Mouse (Mus musculus) hindbrain, embryonic 16.5 days (tissue): ENCODE data around the gene Dohh. TPM values are rescaled to one million over a fixed set of nuclear protein-coding genes. Genes with fewer than 3 reads are reported as not detected.

Experiments used
- ATAC-seq: fragments of 200-750 bp; cut with Nextera tagmentation; 2 replicates; pipeline ENCODE4 v1.8.0; 2017; ENCODE audit warnings: moderate TSS enrichment, moderate library complexity
- H3K27ac ChIP-seq: fragments of 300-500 bp; sonication (generic); 2 replicates; pipeline ENCODE4 v1.5.1; 2014; ENCODE audit warnings: low read depth, mild to moderate bottlenecking, control low read depth, low read length, moderate library complexity
- H3K27me3 ChIP-seq: fragments of 300-500 bp; sonication (generic); replicated peaks from 2 replicates; pipeline ENCODE4 v1.6.1; 2014; ENCODE audit warnings: low read length; ENCODE audit not compliant: control insufficient read depth, insufficient read depth
- H3K36me3 ChIP-seq: fragments of 300-500 bp; sonication (generic); 2 replicates; pipeline ENCODE4 v1.6.1; 2014; ENCODE audit warnings: mild to moderate bottlenecking, low read length, moderate library complexity, mixed read lengths; ENCODE audit not compliant: control insufficient read depth, insufficient read depth
- H3K4me1 ChIP-seq: fragments of 300-500 bp; sonication (generic); 2 replicates; pipeline ENCODE4 v1.6.1; 2014; ENCODE audit warnings: low read depth, low read length; ENCODE audit not compliant: control insufficient read depth, insufficient read depth
- H3K4me2 ChIP-seq: fragments of 300-500 bp; sonication (generic); 2 replicates; pipeline ENCODE4 v1.6.1; 2014; ENCODE audit warnings: mild to moderate bottlenecking, low read length, control low read depth, moderate library complexity
- H3K4me3 ChIP-seq: fragments of 300-500 bp; sonication (generic); 2 replicates; pipeline ENCODE4 v1.5.1; 2014; ENCODE audit warnings: mild to moderate bottlenecking, low read length, control low read depth, moderate library complexity
- H3K9ac ChIP-seq: fragments of 300-500 bp; sonication (generic); 2 replicates; pipeline ENCODE4 v1.6.1; 2014; ENCODE audit warnings: low read depth, mild to moderate bottlenecking, control low read depth, low read length, moderate library complexity
- H3K9me3 ChIP-seq: fragments of 300-500 bp; sonication (generic); 2 replicates; pipeline ENCODE4 v1.6.1; 2014; ENCODE audit warnings: mild to moderate bottlenecking, low read length, moderate library complexity; ENCODE audit not compliant: control insufficient read depth
- WGBS: fragments of 180-500 bp; shearing (Covaris S2); extraction: QIAGEN DNeasy Blood & Tissue Kit; methylation state at CpG from one replicate; pipeline ENCODE4 v1.1.7; 2014; 5-methylcytosine and 5-hydroxymethylcytosine counted together
- polyA plus RNA-seq: library from polyadenylated mRNA; unstranded; fragments of >200 nt; fragmentation: Nextera tagmentation; extraction: Ambion mirVana; gene quantifications from 2 replicates; pipeline ENCODE4 v1.2.1, GENCODE M21; 2015

Dohh gene
- polyA plus RNA-seq, 1 experiment from 2014 or later: 108 TPM

- Histone ChIP-seq H3K27me3 (peaks cover 9% of the 10 kb centered on the region), H3K36me3 (0 out of 2 replicates have a peak, but pooled peaks cover 4% of the 10 kb centered on the region), H3K4me3 (no peak overlapping the region), H3K4me1 (peaks cover 41% of the 10 kb centered on the region), H3K27ac (no peak overlapping the region), H3K4me2 (no peak overlapping the region), H3K9me3 (no peaks in the 10 kb centered on the region), H3K9ac (no peak overlapping the region)
- WGBS: 82% methylated on average over 3 of the region's 3 CpGs
- no peak for ATAC-seq
Observed at GRCm38 (mm10) chr10:81422661-81423217, 38.5 kb downstream of the Dohh start.

DNA sequence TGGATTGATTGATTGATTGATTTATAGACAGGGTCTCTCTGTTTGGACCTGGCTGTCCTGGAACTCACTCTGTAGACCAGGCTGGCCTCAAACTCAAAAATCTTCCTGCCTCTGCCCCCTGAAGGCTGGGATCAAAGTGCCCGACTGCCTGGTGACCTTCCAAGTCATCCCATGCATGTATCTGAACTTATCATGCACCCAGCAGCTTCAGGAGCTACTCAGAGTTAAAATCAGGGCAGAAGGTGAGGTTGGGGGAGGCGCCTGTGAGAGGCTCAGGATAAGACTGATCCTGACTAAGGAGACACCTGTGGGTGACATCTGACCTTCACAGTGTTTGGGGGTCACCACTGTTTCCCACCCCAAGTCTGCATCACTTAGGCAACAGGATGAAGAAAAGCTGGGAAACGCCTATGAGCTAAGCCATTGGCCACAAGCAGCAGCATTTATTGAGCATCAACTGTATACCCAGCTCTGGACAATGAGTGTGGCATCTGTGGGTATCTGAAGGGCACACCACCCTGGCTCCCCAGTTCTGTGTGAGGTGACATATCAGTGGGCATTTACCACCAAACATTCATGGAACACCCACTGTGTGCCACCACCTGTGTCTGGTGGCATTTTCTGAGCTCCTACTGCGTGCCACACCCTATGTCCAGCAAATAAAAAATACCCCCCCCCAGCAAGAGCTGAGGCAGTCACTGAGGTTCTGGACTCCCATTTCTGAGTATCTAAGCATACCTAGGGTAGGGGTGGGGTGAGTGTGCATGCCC, 39.4 kb downstream of the Dohh start:
- 74% methylated on average over 4 of the region's 4 CpGs for WGBS
- Histone ChIP-seq H3K9me3 (no peaks in the 10 kb centered on the region; the same call in 1 of the 2 replicates), H3K36me3 (0 out of 2 replicates have a peak, but pooled peaks cover 4% of the 10 kb centered on the region), H3K4me2 (peak overlapping the region; percentile 57), H3K4me3 (no peak overlapping the region), H3K9ac (0 out of 2 replicates have a peak overlapping the region, but pooled peaks have one; percentile 44), H3K4me1 (peaks cover 34% of the 10 kb centered on the region), H3K27ac (peak overlapping the region; percentile 37), H3K27me3 (peaks cover 12% of the 10 kb centered on the region)
- no peak for ATAC-seq

DNA sequence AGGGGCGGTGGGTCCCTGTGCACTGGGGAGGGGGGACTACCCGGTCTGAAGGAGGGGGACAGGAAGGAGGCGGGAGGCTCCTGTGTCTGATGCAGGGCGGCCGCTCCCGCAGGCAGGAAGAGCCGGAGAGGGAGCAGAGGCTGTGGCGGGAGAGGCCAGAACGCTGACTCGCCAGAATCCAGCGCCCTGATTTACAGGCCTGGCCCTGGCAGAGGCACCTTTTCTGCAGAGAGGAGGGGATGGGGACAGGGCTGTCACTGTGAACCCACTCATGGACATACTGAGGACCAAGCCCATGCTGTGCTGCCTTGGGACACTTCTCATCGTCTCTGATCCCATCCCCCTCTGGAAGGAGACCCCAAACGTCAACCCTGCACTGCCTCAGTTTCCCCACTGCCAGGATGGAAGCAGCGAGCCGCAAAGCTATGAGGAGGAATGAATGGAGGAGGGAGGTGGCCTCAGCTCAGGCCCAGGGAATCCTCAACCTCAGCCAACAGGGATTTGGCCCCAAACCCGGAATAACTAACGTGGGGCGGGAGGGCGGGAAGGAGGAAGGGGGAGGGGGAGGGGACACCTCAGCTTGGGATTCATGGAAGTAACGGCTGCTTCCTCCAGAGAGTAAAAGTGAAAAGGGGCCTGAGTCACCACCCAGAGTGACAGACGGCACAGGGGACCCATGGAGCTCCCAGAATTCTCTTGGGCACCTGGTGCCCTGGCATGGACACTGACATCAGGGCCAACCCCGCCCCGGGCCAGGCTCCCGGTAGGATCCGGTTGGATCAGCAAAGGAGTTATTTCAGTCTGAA, 40.2 kb downstream of the Dohh start:
- H3K4me2 ChIP-seq: peak overlapping the region; percentile 57
- 9% methylated on average over 25 of the region's 25 CpGs for WGBS
- H3K9ac ChIP-seq: peak overlapping the region; percentile 44; the same call in 1 of the 2 replicates
- no peaks in the 10 kb centered on the region; the same call in 1 of the 2 replicates for H3K9me3 ChIP-seq
- H3K36me3 ChIP-seq: 0 out of 2 replicates have a peak, but pooled peaks cover 4% of the 10 kb centered on the region
- peak; percentile 9; the same call in 1 of the 2 replicates for ATAC-seq
- peaks cover 12% of the 10 kb centered on the region for H3K27me3 ChIP-seq
- peak overlapping the region; percentile 37 for H3K27ac ChIP-seq
- peaks cover 34% of the 10 kb centered on the region for H3K4me1 ChIP-seq
- no peak overlapping the region; the same call in 1 of the 2 replicates for H3K4me3 ChIP-seq

DNA sequence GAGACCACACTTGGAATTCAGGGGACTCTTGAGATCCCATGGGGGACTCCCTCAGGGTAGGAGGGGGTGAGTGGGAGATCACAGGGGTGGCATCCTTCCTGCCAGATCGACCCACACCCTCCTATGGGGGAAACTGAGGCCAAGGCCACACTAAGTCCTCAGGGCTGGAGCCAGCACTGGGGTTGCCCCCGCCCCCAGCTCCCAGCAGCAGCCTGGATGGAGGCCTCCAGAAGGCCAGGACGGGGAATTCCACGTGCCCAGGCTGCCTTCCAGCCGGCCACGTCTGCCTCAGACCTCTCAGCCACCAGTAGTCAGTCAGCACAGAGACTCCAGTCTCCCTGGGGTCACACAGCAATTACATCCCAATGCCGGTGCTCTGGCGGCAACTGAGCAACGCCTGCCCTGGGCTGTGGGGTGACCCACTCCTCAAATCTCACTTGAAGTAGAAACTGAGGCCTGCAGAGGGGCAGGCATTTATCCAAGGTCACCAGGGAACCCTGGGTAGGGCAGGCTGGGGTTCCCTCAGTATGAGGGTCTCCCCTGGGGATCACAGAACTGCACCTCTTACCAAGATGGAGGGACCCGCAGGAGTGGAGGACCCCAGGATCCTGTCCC, 41.1 kb downstream of the Dohh start:
- Histone ChIP-seq H3K9me3 (no peaks in the 10 kb centered on the region; the same call in 1 of the 2 replicates), H3K4me2 (peak overlapping the region; percentile 57), H3K9ac (peak overlapping the region; percentile 31; the same call in 1 of the 2 replicates), H3K27me3 (peaks cover 12% of the 10 kb centered on the region), H3K27ac (peak overlapping the region; percentile 34; the same call in 1 of the 2 replicates), H3K36me3 (no peaks in the 10 kb centered on the region), H3K4me3 (no peak overlapping the region; the same call in 1 of the 2 replicates), H3K4me1 (peaks cover 37% of the 10 kb centered on the region)
- no peak for ATAC-seq
- WGBS: 29% methylated on average over 9 of the region's 10 CpGs

GRCm38 (mm10) chr10:81426081-81426671, 41.9 kb downstream of the Dohh start:
- H3K4me2 ChIP-seq: peak overlapping the region; percentile 57
- peak overlapping the region; percentile 41 for H3K4me3 ChIP-seq
- 3% methylated on average over 11 of the region's 33 CpGs for WGBS
- peaks cover 40% of the 10 kb centered on the region for H3K4me1 ChIP-seq
- H3K9me3 ChIP-seq: no peaks in the 10 kb centered on the region; the same call in 1 of the 2 replicates
- H3K27me3 ChIP-seq: peaks cover 12% of the 10 kb centered on the region
- H3K27ac ChIP-seq: no peak overlapping the region; the same call in 1 of the 2 replicates
- H3K36me3 ChIP-seq: no peaks in the 10 kb centered on the region
- no peak for ATAC-seq
- peak overlapping the region; percentile 56 for H3K9ac ChIP-seq

DNA sequence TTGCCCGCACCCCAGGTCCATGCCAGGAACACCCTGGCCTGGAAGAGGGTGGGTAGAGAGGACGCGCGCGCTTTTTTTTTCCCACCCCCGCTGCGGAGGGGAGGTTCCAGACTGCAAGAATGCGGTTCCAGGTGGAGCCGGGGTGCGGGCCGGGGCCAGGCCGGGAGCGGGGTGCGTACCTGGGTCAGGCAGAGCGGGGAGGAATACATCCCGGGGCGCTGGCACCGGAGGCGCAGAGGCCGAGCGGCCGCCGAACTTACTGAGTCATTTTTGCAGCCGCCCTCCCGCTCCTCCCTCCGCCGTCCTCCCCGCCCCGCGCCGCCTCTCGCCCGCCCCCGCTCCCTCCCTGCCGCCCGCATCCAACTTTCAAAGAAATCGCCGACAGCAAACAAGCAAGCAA, 42.7 kb downstream of the Dohh start:
- H3K27ac ChIP-seq: no peak overlapping the region
- H3K9me3 ChIP-seq: no peaks in the 10 kb centered on the region; the same call in 1 of the 2 replicates
- no peaks in the 10 kb centered on the region for H3K36me3 ChIP-seq
- H3K9ac ChIP-seq: peak overlapping the region; percentile 56
- peaks cover 43% of the 10 kb centered on the region for H3K4me1 ChIP-seq
- 2% methylated on average over 36 of the region's 38 CpGs for WGBS
- peaks cover 12% of the 10 kb centered on the region for H3K27me3 ChIP-seq
- no peak for ATAC-seq
- peak overlapping the region; percentile 57 for H3K4me2 ChIP-seq
- H3K4me3 ChIP-seq: peak overlapping the region; percentile 41

DNA sequence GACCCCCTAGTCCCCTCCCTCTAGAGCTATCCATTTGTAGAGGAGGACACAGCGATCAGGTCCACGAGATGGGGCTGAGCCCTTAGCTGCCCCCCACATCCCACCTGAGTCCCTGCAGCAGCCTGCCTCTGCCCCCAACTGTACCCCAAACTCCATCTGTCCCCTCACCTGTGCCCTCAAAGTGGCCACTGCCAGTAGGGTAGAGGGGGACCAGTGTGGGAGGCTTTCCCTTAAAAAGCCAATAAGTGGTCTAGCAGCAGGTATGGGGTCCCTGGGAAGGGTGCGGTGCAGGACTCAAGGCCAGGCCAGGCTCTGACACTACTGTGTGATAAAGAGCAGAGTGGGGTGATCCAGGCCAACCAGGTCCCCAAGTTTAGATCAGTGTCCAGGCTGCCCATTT, 43.1 kb downstream of the Dohh start:
- H3K4me2 ChIP-seq: peak overlapping the region; percentile 57
- peaks cover 43% of the 10 kb centered on the region for H3K4me1 ChIP-seq
- no peaks in the 10 kb centered on the region; the same call in 1 of the 2 replicates for H3K9me3 ChIP-seq
- no peaks in the 10 kb centered on the region for H3K36me3 ChIP-seq
- H3K27me3 ChIP-seq: peaks cover 12% of the 10 kb centered on the region
- H3K27ac ChIP-seq: no peak overlapping the region
- ATAC-seq: no peak
- 27% methylated on average over 3 of the region's 3 CpGs for WGBS
- H3K4me3 ChIP-seq: peak overlapping the region; percentile 41
- H3K9ac ChIP-seq: peak overlapping the region; percentile 56

GRCm38 (mm10) chr10:81427804-81428506, 43.7 kb downstream of the Dohh start:
- no peak overlapping the region for H3K4me2 ChIP-seq
- H3K9me3 ChIP-seq: no peaks in the 10 kb centered on the region; the same call in 1 of the 2 replicates
- peaks cover 12% of the 10 kb centered on the region for H3K27me3 ChIP-seq
- peaks cover 47% of the 10 kb centered on the region for H3K4me1 ChIP-seq
- 78% methylated on average over 8 of the region's 8 CpGs for WGBS
- ATAC-seq: no peak
- no peak overlapping the region for H3K4me3 ChIP-seq
- no peaks in the 10 kb centered on the region for H3K36me3 ChIP-seq
- no peak overlapping the region for H3K9ac ChIP-seq
- H3K27ac ChIP-seq: no peak overlapping the region
